ENCODE assay signal across 16 mouse cellular contexts in genomic region chr1:152993803-152994202, GRCm38 (mm10). TPM values are rescaled to one million over a fixed set of nuclear protein-coding genes. Genes with fewer than 3 reads are reported as not detected.
"Had no signal": no experiment of that assay in that cellular context is flagged by ENCODE, and none has a peak within 500 bp of the region (broad histone marks: within the 10 kb centered on the region; RNA-seq: fewer than 3 reads in every experiment).

No protein-coding gene starts in this region.

- ATAC-seq: liver, embryonic 12.5 days; lung, postnatal 0 days had no signal

- H3K4me1 ChIP-seq: limb, embryonic 10.5 days; limb, embryonic 13.5 days; liver, embryonic 12.5 days; liver, embryonic 15.5 days had no signal

- H3K4me2 ChIP-seq: limb, embryonic 13.5 days; liver, embryonic 12.5 days; liver, embryonic 15.5 days had no signal

- H3K9ac ChIP-seq: limb, embryonic 13.5 days; liver, embryonic 12.5 days; liver, embryonic 15.5 days had no signal

- H3K36me3 ChIP-seq: limb, embryonic 10.5 days; limb, embryonic 13.5 days; liver, embryonic 12.5 days; liver, embryonic 15.5 days had no signal

- H3K4me3 ChIP-seq: limb, embryonic 10.5 days; limb, embryonic 13.5 days; liver, embryonic 12.5 days; liver, embryonic 15.5 days had no signal

- H3K27me3 ChIP-seq: limb, embryonic 13.5 days; liver, embryonic 12.5 days; liver, embryonic 15.5 days had no signal

- H3K9me3 ChIP-seq: limb, embryonic 10.5 days; limb, embryonic 13.5 days; liver, embryonic 12.5 days; liver, embryonic 15.5 days had no signal

- DNase-seq: kidney, adult 2 months; kidney, postnatal 25 days; liver; lung, adult 2 months; midbrain, embryonic 14.5 days; thymus, adult 2 months; thymus, postnatal 14 days; thymus, postnatal 4 days had no signal

- H3K27ac ChIP-seq: kidney, postnatal 0 days; limb, embryonic 10.5 days; limb, embryonic 13.5 days; liver, embryonic 12.5 days; liver, embryonic 15.5 days; macrophage had no signal

RNA-seq across cellular contexts. Expression of gene Nmnat2, which starts 39.0 kb away (rescaled TPM):
- total RNA-seq: megakaryocyte, adult 5-6 weeks had no signal
- polyA plus RNA-seq: liver, embryonic 12.5 days; macrophage had no signal
